Mouse (Mus musculus) midbrain, embryonic 16.5 days (tissue): Measurements from ENCODE around the gene Cnga1. TPM values are rescaled to one million over a fixed set of nuclear protein-coding genes. Genes with fewer than 3 reads are reported as not detected.
A peak's percentile ranks its signal among the peaks of the same experiment; 100 is the strongest.

Experiments
- ATAC-seq: fragments of 200-750 bp; cut with Nextera tagmentation; 2 replicates; pipeline ENCODE4 v1.8.0; 2017; ENCODE audit warnings: moderate TSS enrichment
- H3K27ac ChIP-seq: fragments of 300-500 bp; sonication (generic); 2 replicates; pipeline ENCODE4 v1.5.1; 2014; ENCODE audit warnings: mild to moderate bottlenecking, low read length, mixed read lengths
- H3K27me3 ChIP-seq: fragments of 300-500 bp; sonication (generic); 2 replicates; pipeline ENCODE4 v1.6.1; 2014; ENCODE audit warnings: low read depth, low read length, mixed read lengths; ENCODE audit not compliant: control insufficient read depth, insufficient read depth
- H3K36me3 ChIP-seq: fragments of 300-500 bp; sonication (generic); 2 replicates; pipeline ENCODE4 v1.6.1; 2014; ENCODE audit warnings: mild to moderate bottlenecking, low read length, moderate library complexity, mixed read lengths; ENCODE audit not compliant: control insufficient read depth, insufficient read depth
- H3K4me1 ChIP-seq: fragments of 300-500 bp; sonication (generic); 2 replicates; pipeline ENCODE4 v1.6.1; 2014; ENCODE audit warnings: mild to moderate bottlenecking, low read length, mixed read lengths; ENCODE audit not compliant: control insufficient read depth, insufficient read depth
- H3K4me2 ChIP-seq: fragments of 300-500 bp; sonication (generic); 2 replicates; pipeline ENCODE4 v1.6.1; 2014; ENCODE audit warnings: mild to moderate bottlenecking, low read length, mixed read lengths
- H3K4me3 ChIP-seq: fragments of 300-500 bp; sonication (generic); 2 replicates; pipeline ENCODE4 v1.5.1; 2014; ENCODE audit warnings: low read depth, mild to moderate bottlenecking, low read length, moderate library complexity, mixed read lengths
- H3K9ac ChIP-seq: fragments of 300-500 bp; sonication (generic); 2 replicates; pipeline ENCODE4 v1.6.1; 2014; ENCODE audit warnings: low read depth, low read length, mixed read lengths
- H3K9me3 ChIP-seq: fragments of 300-500 bp; sonication (generic); replicated peaks from 2 replicates; pipeline ENCODE4 v1.6.1; 2014; ENCODE audit warnings: mild to moderate bottlenecking, low read length, mixed read lengths; ENCODE audit not compliant: control insufficient read depth, poor library complexity, severe bottlenecking
- WGBS: fragments of 180-500 bp; shearing (Covaris S2); extraction: QIAGEN DNeasy Blood & Tissue Kit; methylation state at CpG from one replicate; pipeline ENCODE4 v1.1.7; 2014; 5-methylcytosine and 5-hydroxymethylcytosine counted together
- polyA plus RNA-seq: library from polyadenylated mRNA; unstranded; fragments of >200 nt; fragmentation: Nextera tagmentation; extraction: Ambion mirVana; gene quantifications from 2 replicates; pipeline ENCODE4 v1.2.1, GENCODE M21; 2015

The Cnga1 gene
- polyA plus RNA-seq, 1 experiment from 2014 or later, result not detected

- no peaks in the 10 kb centered on the region for H3K9me3 ChIP-seq
- no peak overlapping the region for H3K27ac ChIP-seq
- no peak overlapping the region for H3K4me3 ChIP-seq
- ATAC-seq, result no peak
- 52% methylated on average over 3 of the region's 3 CpGs for WGBS
- no peak overlapping the region for H3K4me2 ChIP-seq
- H3K9ac ChIP-seq, result no peak overlapping the region
- no peaks in the 10 kb centered on the region for H3K36me3 ChIP-seq
- no peaks in the 10 kb centered on the region for H3K27me3 ChIP-seq
- no peaks in the 10 kb centered on the region for H3K4me1 ChIP-seq
Measured at GRCm38 (mm10) chr5:72664854-72665253, 20.8 kb upstream of the Cnga1 start.

- WGBS, result 76% methylated on average over 5 of the region's 5 CpGs
- no peaks in the 10 kb centered on the region for H3K27me3 ChIP-seq
- no peaks in the 10 kb centered on the region for H3K9me3 ChIP-seq
- no peak overlapping the region for H3K4me2 ChIP-seq
- no peak overlapping the region for H3K27ac ChIP-seq
- H3K9ac ChIP-seq, result no peak overlapping the region
- no peak overlapping the region for H3K4me3 ChIP-seq
- H3K4me1 ChIP-seq, result no peaks in the 10 kb centered on the region
- no peak for ATAC-seq
- H3K36me3 ChIP-seq, result no peaks in the 10 kb centered on the region
Measured at GRCm38 (mm10) chr5:72664126-72664525, 20.1 kb upstream of the Cnga1 start.

- Histone ChIP-seq H3K9ac (no peak overlapping the region), H3K27me3 (no peaks in the 10 kb centered on the region), H3K4me2 (no peak overlapping the region), H3K27ac (no peak overlapping the region), H3K4me3 (no peak overlapping the region), H3K9me3 (no peaks in the 10 kb centered on the region), H3K4me1 (no peaks in the 10 kb centered on the region), H3K36me3 (no peaks in the 10 kb centered on the region)
- 91% methylated on average over 6 of the region's 6 CpGs for WGBS
- no peak for ATAC-seq
Measured at GRCm38 (mm10) chr5:72661051-72661781, 17.1 kb upstream of the Cnga1 start.

GRCm38 (mm10) chr5:72658375-72658774, 14.3 kb upstream of the Cnga1 start:
- no peaks in the 10 kb centered on the region for H3K27me3 ChIP-seq
- H3K27ac ChIP-seq, result no peak overlapping the region
- no peaks in the 10 kb centered on the region for H3K4me1 ChIP-seq
- H3K4me3 ChIP-seq, result no peak overlapping the region
- 92% methylated on average over 13 of the region's 13 CpGs for WGBS
- H3K9me3 ChIP-seq, result no peaks in the 10 kb centered on the region
- H3K9ac ChIP-seq, result no peak overlapping the region
- ATAC-seq, result no peak
- H3K4me2 ChIP-seq, result no peak overlapping the region
- no peaks in the 10 kb centered on the region for H3K36me3 ChIP-seq

GRCm38 (mm10) chr5:72656270-72656791, 12.3 kb upstream of the Cnga1 start:
- WGBS, result 74% methylated on average over 7 of the region's 7 CpGs
- ATAC-seq, result no peak
- H3K4me1 ChIP-seq, result no peaks in the 10 kb centered on the region

GRCm38 (mm10) chr5:72653068-72653674, 9.1 kb upstream of the Cnga1 start:
- H3K4me1 ChIP-seq, result no peaks in the 10 kb centered on the region
- no peak overlapping the region for H3K4me3 ChIP-seq
- no peaks in the 10 kb centered on the region for H3K36me3 ChIP-seq
- H3K27me3 ChIP-seq, result no peaks in the 10 kb centered on the region
- no peak for ATAC-seq
- H3K9me3 ChIP-seq, result no peaks in the 10 kb centered on the region
- no peak overlapping the region for H3K27ac ChIP-seq
- WGBS, result 71% methylated on average over 10 of the region's 10 CpGs
- no peak overlapping the region for H3K9ac ChIP-seq
- no peak overlapping the region for H3K4me2 ChIP-seq

More at GRCm38 (mm10) chr5:72656270-72656791, 12.3 kb upstream of the Cnga1 start:
- H3K36me3 ChIP-seq, result no peaks in the 10 kb centered on the region
- no peaks in the 10 kb centered on the region for H3K27me3 ChIP-seq
- H3K9ac ChIP-seq, result no peak overlapping the region
- H3K9me3 ChIP-seq, result no peaks in the 10 kb centered on the region
- H3K4me2 ChIP-seq, result no peak overlapping the region
- H3K27ac ChIP-seq, result no peak overlapping the region
- H3K4me3 ChIP-seq, result no peak overlapping the region

- no peak overlapping the region for H3K9ac ChIP-seq
- no peak overlapping the region for H3K27ac ChIP-seq
- H3K27me3 ChIP-seq, result peaks cover 10% of the 10 kb centered on the region
- H3K36me3 ChIP-seq, result no peaks in the 10 kb centered on the region
- ATAC-seq, result no peak
- no peak overlapping the region for H3K4me3 ChIP-seq
- 86% methylated on average over 9 of the region's 9 CpGs for WGBS
- H3K9me3 ChIP-seq, result no peaks in the 10 kb centered on the region
- peaks cover 11% of the 10 kb centered on the region; the same call in 1 of the 2 replicates for H3K4me1 ChIP-seq
- no peak overlapping the region for H3K4me2 ChIP-seq
Measured at GRCm38 (mm10) chr5:72648987-72649735, 5.1 kb upstream of the Cnga1 start.

- no peak overlapping the region for H3K27ac ChIP-seq
- peak overlapping the region; percentile 52; the same call in 1 of the 2 replicates for H3K9ac ChIP-seq
- H3K27me3 ChIP-seq, result peaks cover 10% of the 10 kb centered on the region
- 6% methylated on average over 18 of the region's 18 CpGs for WGBS
- peaks cover 11% of the 10 kb centered on the region; the same call in 1 of the 2 replicates for H3K4me1 ChIP-seq
- peak overlapping the region; percentile 99 for H3K4me2 ChIP-seq
- peak overlapping the region; percentile 50 for H3K4me3 ChIP-seq
- H3K36me3 ChIP-seq, result no peaks in the 10 kb centered on the region
- H3K9me3 ChIP-seq, result no peaks in the 10 kb centered on the region
- ATAC-seq, result peak; percentile 69
Measured at GRCm38 (mm10) chr5:72647958-72648595, 4.0 kb upstream of the Cnga1 start.
